Mouse (Mus musculus) testis, adult 10 weeks (tissue): ENCODE measurements around the gene Stub1. TPM values are rescaled to one million over a fixed set of nuclear protein-coding genes. Genes with fewer than 3 reads are reported as not detected.

Experiments
- polyA plus RNA-seq: library from polyadenylated mRNA; stranded (reverse); fragments of 350-450 nt; fragmentation: Illumina TruSeq; extraction: RNeasy Lipid Tissue Mini Kit (QIAGEN cat#74804); gene quantifications from one replicate; pipeline ENCODE4 v1.2.3, GENCODE M21; 2014; ENCODE audit warnings: low read depth, low replicate concordance

Gene Stub1
- polyA plus RNA-seq, 1 experiment from 2014 or later = 3.4 TPM

Other genes starting within 250 kb of the Stub1 start
- gene Gng13, start 116.2 kb downstream of the Stub1 start, polyA plus RNA-seq = not detected
- gene Chtf18, start 106.0 kb downstream of the Stub1 start, polyA plus RNA-seq = 1.6 TPM
- gene Rpusd1, start 105.7 kb downstream of the Stub1 start, polyA plus RNA-seq = not detected
- gene Mslnl, start 97.4 kb downstream of the Stub1 start, polyA plus RNA-seq = not detected
- 0.22 TPM for gene Msln, start 79.0 kb downstream of the Stub1 start, polyA plus RNA-seq
- gene Narfl, start 59.6 kb downstream of the Stub1 start, polyA plus RNA-seq = 1.4 TPM
- gene Haghl, start 47.7 kb downstream of the Stub1 start, polyA plus RNA-seq = 0.55 TPM
- 0.49 TPM for gene Ccdc78, start 46.8 kb downstream of the Stub1 start, polyA plus RNA-seq
- 0.43 TPM for gene Fam173a, start 40.5 kb downstream of the Stub1 start, polyA plus RNA-seq
- 0.35 TPM for gene AC134908.4, start 37.7 kb downstream of the Stub1 start, polyA plus RNA-seq
- 0.24 TPM for gene Metrn, start 36.3 kb downstream of the Stub1 start, polyA plus RNA-seq
- 0.60 TPM for gene Fbxl16, start 24.3 kb downstream of the Stub1 start, polyA plus RNA-seq
- gene Wdr24, start 9.8 kb downstream of the Stub1 start, polyA plus RNA-seq = 1.0 TPM
- 1.1 TPM for gene Jmjd8, start 4.5 kb downstream of the Stub1 start, polyA plus RNA-seq
- not detected for gene Rhbdl1, start 3.9 kb upstream of the Stub1 start, polyA plus RNA-seq
- gene Gm20683, start 8.4 kb upstream of the Stub1 start, polyA plus RNA-seq = not detected
- gene Rhot2, start 11.4 kb upstream of the Stub1 start, polyA plus RNA-seq = 4.0 TPM
- 3.1 TPM for gene Wdr90, start 28.1 kb upstream of the Stub1 start, polyA plus RNA-seq
- gene Mcrip2, start 35.4 kb upstream of the Stub1 start, polyA plus RNA-seq = 0.78 TPM
- 11.0 TPM for gene Mettl26, start 41.7 kb upstream of the Stub1 start, polyA plus RNA-seq
- gene Wfikkn1, start 47.5 kb upstream of the Stub1 start, polyA plus RNA-seq = not detected
- gene Rab40c, start 86.3 kb upstream of the Stub1 start, polyA plus RNA-seq = 1.7 TPM
- 4.1 TPM for gene Pigq, start 111.5 kb upstream of the Stub1 start, polyA plus RNA-seq
- gene Nhlrc4, start 111.6 kb upstream of the Stub1 start, polyA plus RNA-seq = not detected
- not detected for gene A930017K11Rik, start 119.2 kb upstream of the Stub1 start, polyA plus RNA-seq
- 0.77 TPM for gene Capn15, start 152.4 kb upstream of the Stub1 start, polyA plus RNA-seq
- 5.5 TPM for gene Rab11fip3, start 236.2 kb upstream of the Stub1 start, polyA plus RNA-seq